Mouse (Mus musculus) cerebellum, postnatal 25 days (tissue): ENCODE measurements around the gene Nod1.
A peak's percentile ranks its signal among the peaks of the same experiment; 100 is the strongest.
"Not testable (repeated sequence)": the region's sequence is repeated elsewhere in the genome, so short reads cannot be mapped to it uniquely, and the experiment has no call there.

ENCODE experiments used
- DNase-seq, 2 experiments: peaks; one replicate each; pipeline ENCODE4 v3.0.0; 2021; ENCODE audit warnings: mixed read lengths in 2 of 2

Nod1 gene

DNA sequence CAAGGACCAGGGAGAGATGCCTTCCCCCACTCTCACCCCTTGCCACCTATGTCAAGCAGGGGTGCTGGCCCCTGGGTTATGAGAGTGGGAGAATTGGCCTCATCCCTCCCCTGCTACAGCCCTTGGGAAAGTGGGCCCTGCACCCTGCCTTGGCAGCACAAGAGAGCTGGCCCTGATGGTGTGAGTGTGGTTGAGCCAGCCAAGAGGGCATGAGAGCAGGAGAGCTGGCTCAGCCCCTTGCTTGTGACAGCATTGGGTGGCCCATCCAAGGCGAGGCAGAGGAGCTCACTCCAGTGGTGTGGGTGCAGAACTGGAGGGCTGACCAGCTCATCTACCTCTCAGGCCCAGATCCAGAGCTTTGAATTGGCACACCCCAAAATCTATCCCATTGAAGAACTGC lies 3.2 kb upstream of the Nod1 start:
- DNase-seq, result no peak

DNA sequence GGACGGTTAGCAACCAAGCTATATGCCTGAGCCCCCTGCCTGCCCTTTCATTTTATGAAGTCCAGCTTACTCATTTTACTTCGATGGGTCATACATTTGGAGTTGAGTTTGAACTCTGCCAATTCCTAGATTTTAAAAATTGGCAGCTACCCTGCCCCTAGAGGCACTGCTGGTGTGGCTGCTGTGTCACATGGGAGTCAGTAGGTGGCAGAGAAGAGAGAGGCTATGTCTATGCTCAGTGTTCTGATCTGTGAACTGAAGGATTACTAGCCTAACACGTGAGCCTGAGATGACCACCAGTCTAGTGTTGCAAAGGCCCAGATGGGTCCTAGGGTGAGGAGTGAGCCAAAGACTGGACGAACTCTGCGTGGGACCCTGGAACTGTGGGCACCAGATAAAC lies 2.1 kb upstream of the Nod1 start:
- DNase-seq, result peak; percentile 20 to 44

GRCm38 (mm10) chr6:54972929-54973211 lies 458 bp upstream of the Nod1 start:
- no peak for DNase-seq

GRCm38 (mm10) chr6:54971731-54972110 lies 691 bp downstream of the Nod1 start:
- no peak for DNase-seq

GRCm38 (mm10) chr6:54970506-54970905 lies 1.9 kb downstream of the Nod1 start:
- DNase-seq, result no peak

- no peak for DNase-seq
These were observed 2.6 kb downstream of the Nod1 start for GRCm38 (mm10) chr6:54969801-54970200.

GRCm38 (mm10) chr6:54967591-54967990 lies 4.8 kb downstream of the Nod1 start:
- DNase-seq, result no peak

DNA sequence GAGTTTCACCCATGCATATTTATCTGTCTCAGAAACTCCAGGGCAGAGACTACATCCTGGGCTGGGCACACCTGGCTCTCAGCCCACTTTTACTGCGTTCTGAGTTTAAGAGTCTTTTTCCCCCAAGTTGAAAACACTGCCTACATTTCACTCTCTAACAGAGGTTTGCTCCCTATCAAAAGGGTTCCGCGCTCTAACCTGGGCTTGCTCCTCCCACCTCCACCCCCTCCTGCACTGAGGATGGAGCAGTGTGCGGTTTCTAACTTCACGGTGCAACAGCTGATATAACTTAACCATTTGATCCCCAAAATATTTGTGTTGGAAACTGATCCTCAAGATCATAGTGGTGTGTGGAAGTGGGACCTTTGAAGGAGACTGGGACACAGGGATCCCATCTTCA lies 7.2 kb downstream of the Nod1 start:
- DNase-seq, result no peak

GRCm38 (mm10) chr6:54964755-54965154 lies 7.7 kb downstream of the Nod1 start:
- no peak for DNase-seq

DNA sequence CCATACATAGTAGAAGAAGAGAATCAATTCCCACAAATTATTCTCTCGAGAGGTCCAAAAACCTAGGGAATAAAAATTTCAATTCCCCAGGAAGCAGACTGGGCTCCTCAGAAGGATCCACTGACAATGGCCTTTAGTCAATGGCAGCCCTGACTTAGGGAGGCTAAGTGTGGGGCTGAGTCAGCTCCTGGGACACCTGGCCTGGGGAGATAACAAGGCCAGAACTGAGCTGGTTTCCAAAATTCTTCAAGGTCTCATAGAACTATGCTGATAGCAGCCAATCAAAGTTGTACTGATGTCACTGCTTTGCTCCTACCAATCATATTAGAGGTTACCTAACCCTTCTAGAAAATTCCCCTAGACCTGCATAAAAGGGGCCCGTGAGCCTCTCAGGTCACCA lies 8.8 kb downstream of the Nod1 start:
- no peak for DNase-seq

DNA sequence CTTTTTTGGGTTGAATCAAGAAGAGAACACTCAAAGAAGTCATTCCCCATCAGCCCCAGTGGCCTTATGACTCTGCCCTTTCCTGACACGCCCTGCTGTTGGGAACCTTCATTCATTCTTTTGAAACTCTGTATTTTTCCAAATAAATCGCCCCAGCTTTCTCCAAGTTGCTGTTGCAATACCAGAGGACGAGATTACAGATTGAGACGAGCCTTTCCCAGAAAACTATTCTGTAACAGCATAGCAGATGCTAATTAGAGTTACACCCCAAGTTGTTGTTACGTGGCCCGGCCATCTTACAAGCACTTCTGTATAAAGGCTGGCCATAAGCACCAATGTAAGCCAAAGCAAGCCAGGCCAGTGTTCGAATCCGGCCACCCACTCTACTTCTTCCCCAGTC lies 14.8 kb downstream of the Nod1 start:
- no peak for DNase-seq

- DNase-seq, result no peak
These were observed 16.0 kb downstream of the Nod1 start for GRCm38 (mm10) chr6:54956425-54956824.

DNA sequence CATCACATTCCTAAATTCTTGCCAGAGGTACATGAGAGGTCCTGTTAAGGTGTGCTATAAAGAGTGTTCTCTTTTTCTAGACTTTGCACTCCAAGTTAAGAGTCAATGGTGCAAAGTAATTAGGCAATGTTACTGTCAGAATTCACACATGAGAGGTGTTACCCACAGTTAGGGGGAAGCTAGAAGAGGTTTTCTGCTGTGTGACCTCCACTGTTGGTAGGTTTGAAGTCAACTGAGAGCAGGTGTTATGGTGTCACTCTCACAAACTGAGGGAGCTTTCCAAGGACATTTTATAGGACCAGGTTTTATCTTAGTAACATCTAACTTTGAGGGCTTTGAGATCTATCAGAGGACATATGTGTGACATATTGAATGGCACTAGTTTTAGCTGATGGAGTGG lies 16.5 kb downstream of the Nod1 start:
- no peak for DNase-seq

- DNase-seq, result no peak
These were observed 17.6 kb downstream of the Nod1 start for GRCm38 (mm10) chr6:54954659-54955414.

DNA sequence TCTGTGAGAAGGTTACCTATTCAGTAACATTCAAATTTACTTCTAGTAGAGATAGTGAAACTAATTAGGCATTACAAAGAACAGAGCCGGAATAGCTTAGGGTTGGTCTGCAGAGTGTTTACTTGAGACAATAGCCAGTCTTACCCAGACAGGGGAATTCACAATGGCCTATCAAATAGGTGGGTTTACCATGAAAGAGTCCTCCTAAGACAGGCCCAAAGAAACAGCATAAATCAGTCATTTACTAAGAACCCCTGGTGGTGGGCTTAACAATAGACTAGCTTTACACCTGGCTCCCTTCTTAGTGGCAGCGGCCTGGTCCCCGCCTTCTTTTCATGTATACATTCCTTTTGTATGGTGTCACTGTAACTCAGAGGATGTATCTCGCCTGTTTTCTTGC lies 19.0 kb downstream of the Nod1 start:
- not testable (repeated sequence) for DNase-seq

- DNase-seq, result no peak
These were observed 19.9 kb downstream of the Nod1 start for GRCm38 (mm10) chr6:54952542-54952941.

- DNase-seq, result no peak
These were observed 23.7 kb downstream of the Nod1 start for GRCm38 (mm10) chr6:54948682-54949081.

DNA sequence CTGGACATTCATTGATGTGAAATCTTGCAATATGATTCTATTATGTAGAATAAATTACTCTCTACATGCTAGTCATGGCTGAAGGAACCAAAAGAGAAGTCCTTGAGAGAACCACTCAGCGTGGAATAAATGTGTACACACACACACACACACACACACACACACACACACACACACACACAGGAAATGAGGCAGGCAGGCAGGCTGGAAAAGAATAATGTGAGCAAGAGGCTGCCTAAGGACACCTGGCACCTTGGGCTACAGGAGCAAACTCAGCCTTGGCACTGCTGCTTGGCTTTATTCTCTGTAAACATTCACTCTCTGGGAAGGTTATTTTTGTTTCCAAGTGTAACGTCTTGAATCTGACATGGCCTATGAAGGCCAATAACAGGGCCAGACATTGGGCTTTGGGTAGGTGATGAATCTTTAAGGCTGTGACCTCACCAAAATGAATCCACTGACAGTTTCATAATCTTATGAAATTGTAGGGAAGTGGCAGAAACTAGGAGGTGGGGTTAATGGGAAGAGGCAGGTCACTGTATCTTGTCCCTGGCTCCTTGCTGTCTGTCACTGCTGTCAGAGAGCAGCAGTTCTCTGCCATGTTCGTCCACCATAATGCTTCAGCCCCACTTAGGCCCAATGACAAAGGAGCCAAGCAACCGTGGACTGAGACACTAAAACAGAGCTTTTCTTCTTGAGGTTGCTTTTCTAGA lies 26.0 kb downstream of the Nod1 start:
- peak in 1 of 2 experiments; percentile 20 for DNase-seq

DNA sequence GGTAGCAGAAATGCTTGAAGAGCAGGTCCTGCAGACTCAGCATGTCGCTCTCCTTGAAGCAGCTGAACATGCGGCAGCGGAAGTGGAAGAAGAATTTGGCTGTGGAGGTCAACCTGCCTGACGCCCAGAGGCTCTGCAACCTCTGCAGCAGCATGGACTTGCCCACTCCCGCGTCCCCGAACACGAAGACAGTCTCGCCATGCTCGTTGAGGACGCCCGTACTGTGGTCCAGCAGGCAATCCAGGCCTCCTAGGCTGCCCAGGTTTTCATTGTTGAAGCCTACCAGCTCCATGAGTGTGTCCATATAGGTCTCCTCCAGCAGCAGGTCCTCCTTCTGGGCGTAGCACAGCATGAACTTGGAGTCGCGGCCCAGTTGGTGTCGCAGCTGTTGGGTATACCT lies 27.9 kb downstream of the Nod1 start:
- DNase-seq, result no peak

- no peak for DNase-seq
These were observed 28.7 kb downstream of the Nod1 start for GRCm38 (mm10) chr6:54943753-54944152.

- no peak for DNase-seq
These were observed 29.1 kb downstream of the Nod1 start for GRCm38 (mm10) chr6:54943292-54943691.

GRCm38 (mm10) chr6:54941149-54941548 lies 31.3 kb downstream of the Nod1 start:
- no peak for DNase-seq

DNA sequence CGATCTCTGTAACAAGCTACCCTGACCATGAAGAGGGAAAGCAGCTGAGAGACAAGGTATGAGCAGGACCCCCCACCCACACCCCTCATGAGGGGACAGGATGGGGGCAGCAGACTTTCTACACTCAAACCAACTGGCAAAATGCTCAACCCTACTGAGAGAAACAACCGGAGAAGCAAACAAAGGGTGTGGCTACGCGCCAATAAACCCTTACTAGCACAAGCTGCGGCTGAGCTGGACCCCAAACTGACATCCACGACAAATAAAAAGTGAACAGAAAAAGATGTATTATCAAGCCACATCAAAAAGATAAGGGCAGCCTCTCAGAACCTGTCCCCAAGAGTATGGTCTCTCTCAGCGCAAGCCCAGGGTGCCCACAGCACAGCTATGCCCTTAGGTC lies 32.3 kb downstream of the Nod1 start:
- no peak for DNase-seq

GRCm38 (mm10) chr6:54939631-54940030 lies 32.8 kb downstream of the Nod1 start:
- DNase-seq, result no peak

DNA sequence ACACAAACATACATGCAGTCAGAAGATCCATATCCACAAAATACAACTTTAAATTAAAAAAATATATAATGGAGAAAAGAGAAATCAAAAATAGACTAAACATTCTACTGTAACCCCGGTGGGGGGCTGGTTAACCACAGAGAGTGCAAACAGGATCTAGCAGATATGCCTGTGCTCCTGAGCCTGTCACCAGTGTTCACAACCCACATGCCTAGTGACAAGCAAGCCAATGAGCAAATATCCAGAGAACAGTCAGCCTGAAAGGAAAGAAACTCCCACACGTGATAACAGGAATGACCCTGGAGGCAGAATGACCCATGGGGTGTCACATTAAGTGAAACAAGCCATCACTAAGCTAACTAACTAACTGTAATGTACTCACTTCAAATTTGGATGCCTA lies 35.9 kb downstream of the Nod1 start:
- DNase-seq, result no peak
